Mouse (Mus musculus): ENCODE measurements around the gene Ank3.
A peak's percentile ranks its signal among the peaks of the same experiment; 100 is the strongest.

Gene Ank3

GRCm38 (mm10) chr10:69944845-69945244 lies 546.3 kb downstream of the Ank3 start:
- DNase-seq: no peak

- DNase-seq: no peak
Observed at GRCm38 (mm10) chr10:69945870-69946269, 547.3 kb downstream of the Ank3 start.

GRCm38 (mm10) chr10:69946271-69946670 lies 547.7 kb downstream of the Ank3 start:
- DNase-seq: no peak

GRCm38 (mm10) chr10:69947093-69947492 lies 548.5 kb downstream of the Ank3 start:
- no peak for DNase-seq

- DNase-seq: no peak
Observed at GRCm38 (mm10) chr10:69950236-69950918, 551.8 kb downstream of the Ank3 start.

GRCm38 (mm10) chr10:69950919-69951236 lies 552.3 kb downstream of the Ank3 start:
- no peak for DNase-seq

- no peak for DNase-seq
Observed at GRCm38 (mm10) chr10:69951426-69951825, 552.9 kb downstream of the Ank3 start.

GRCm38 (mm10) chr10:69952316-69952715 lies 553.7 kb downstream of the Ank3 start:
- DNase-seq: no peak

- no peak for DNase-seq
Observed at GRCm38 (mm10) chr10:69954657-69955267, 556.2 kb downstream of the Ank3 start.

- DNase-seq: no peak
Observed at GRCm38 (mm10) chr10:69962226-69962625, 563.7 kb downstream of the Ank3 start.

GRCm38 (mm10) chr10:69962976-69963375 lies 564.4 kb downstream of the Ank3 start:
- no peak for DNase-seq

- DNase-seq: peak; percentile 47
Observed at GRCm38 (mm10) chr10:69964611-69965010, 566.0 kb downstream of the Ank3 start.

- no peak for DNase-seq
Observed at GRCm38 (mm10) chr10:69965085-69965484, 566.5 kb downstream of the Ank3 start.

GRCm38 (mm10) chr10:69967994-69968393 lies 569.4 kb downstream of the Ank3 start:
- DNase-seq: no peak

- no peak for DNase-seq
Observed at GRCm38 (mm10) chr10:69979636-69980035, 581.1 kb downstream of the Ank3 start.

- no peak for DNase-seq
Observed at GRCm38 (mm10) chr10:69981386-69982097, 583.0 kb downstream of the Ank3 start.

- DNase-seq: no peak
Observed at GRCm38 (mm10) chr10:69982701-69983100, 584.1 kb downstream of the Ank3 start.

- DNase-seq: no peak
Observed at GRCm38 (mm10) chr10:69987496-69987895, 588.9 kb downstream of the Ank3 start.

GRCm38 (mm10) chr10:69997082-69997481 lies 598.5 kb downstream of the Ank3 start:
- DNase-seq: no peak

GRCm38 (mm10) chr10:70004058-70004457 lies 605.5 kb downstream of the Ank3 start:
- DNase-seq: no peak

- no peak for DNase-seq
Observed at GRCm38 (mm10) chr10:70004831-70005230, 606.3 kb downstream of the Ank3 start.

GRCm38 (mm10) chr10:70006380-70006779 lies 607.8 kb downstream of the Ank3 start:
- DNase-seq: no peak

GRCm38 (mm10) chr10:70011738-70012137 lies 613.2 kb downstream of the Ank3 start:
- no peak for DNase-seq

- DNase-seq: no peak
Observed at GRCm38 (mm10) chr10:70013931-70014330, 615.4 kb downstream of the Ank3 start.
